Mouse (Mus musculus): ENCODE measurements around the gene Nudc. TPM values are rescaled to one million over a fixed set of nuclear protein-coding genes. Genes with fewer than 3 reads are reported as not detected.

The Nudc gene
- total RNA-seq (2023), result 10 to 100 TPM; 47.1 to 54.2 TPM

DNA sequence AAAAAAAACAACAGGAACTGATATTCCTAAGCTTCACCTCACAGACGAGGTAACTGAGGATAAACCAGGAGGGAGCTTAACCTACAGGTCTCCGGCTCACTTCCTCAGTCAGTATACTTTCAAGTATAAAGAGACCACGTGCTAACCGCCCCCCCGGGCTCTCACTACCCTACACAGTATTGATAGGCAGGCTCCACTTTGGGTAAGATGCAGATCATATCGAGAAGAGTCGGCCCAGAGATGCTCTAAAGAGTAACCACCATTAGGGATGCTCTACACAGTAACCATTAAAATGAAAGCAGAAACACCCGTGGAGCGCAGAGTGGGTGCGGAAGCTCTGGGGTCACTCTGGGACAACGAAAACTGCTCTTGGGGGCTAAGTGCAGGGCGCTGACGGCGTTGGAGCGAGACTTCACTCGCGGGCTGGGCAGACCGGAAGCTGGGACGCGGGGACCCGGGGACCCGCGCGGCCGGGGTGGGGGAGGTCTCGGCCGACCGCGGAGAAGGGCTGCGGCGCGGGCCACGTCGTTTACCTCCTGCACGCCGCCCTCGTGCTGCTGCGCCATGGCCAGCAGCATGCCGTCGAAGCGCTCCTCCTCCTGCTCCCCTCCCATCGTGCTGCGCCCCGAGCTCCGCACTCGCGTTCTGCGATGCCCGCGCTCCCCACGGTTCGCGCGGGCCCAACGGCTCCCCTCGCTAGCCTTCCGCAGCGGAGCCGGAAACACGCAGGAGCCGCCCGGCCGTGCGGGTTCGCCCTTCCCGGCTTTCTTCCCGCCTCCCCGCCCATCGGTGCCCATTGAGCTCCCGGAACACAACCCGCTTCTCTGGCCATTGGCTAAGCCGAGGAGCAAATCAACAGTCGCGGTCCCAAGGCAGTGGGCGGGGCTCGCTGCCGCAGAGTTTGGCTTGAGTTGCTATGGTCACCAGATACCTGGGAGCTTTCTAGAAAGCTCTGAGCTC lies at the start of gene Nudc:
TSS of gene Nudc (minus strand) at position 725 of the 960 bp plus-strand sequence.

DNA sequence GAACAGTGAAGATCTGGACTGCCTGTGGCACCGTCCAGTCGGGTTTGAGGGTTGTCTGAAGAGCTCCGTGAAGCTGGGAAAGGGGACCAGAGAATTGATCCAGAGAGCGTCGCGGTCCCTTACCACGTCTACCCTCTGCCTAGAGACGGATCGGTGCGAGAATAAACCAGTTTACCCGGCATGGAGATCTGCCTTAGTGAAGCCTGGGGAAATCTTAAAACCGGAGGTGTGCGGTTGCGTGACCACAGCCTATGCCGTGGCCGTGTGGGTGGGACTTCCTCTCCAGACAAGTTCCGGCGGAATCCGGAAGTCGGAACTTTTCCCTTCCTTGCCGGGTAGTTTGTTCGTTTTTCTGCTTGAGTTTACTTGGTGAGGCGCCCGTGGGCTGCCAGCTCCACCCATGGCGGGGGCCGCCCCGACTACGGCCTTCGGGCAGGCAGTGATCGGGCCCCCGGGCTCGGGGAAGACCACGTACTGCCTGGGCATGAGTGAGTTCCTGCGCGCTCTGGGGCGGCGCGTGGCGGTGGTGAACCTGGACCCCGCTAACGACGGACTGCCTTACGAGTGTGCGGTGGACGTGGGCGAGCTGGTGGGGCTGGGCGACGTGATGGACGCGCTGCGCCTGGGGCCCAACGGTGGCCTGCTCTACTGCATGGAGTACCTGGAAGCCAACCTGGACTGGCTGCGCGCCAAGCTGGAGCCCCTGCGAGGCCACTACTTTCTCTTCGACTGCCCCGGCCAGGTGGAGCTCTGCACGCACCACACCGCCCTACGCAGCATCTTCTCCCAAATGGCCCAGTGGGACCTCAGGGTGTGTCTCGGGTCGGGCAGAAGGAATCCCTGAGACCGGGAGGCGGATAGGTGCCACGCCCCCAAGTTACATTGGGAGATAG lies 38.5 kb upstream of the Nudc start, which contains the start of gene Gpn2:
TSS of gene Gpn2 (plus strand) at position 304 of the 893 bp plus-strand sequence.

DNA sequence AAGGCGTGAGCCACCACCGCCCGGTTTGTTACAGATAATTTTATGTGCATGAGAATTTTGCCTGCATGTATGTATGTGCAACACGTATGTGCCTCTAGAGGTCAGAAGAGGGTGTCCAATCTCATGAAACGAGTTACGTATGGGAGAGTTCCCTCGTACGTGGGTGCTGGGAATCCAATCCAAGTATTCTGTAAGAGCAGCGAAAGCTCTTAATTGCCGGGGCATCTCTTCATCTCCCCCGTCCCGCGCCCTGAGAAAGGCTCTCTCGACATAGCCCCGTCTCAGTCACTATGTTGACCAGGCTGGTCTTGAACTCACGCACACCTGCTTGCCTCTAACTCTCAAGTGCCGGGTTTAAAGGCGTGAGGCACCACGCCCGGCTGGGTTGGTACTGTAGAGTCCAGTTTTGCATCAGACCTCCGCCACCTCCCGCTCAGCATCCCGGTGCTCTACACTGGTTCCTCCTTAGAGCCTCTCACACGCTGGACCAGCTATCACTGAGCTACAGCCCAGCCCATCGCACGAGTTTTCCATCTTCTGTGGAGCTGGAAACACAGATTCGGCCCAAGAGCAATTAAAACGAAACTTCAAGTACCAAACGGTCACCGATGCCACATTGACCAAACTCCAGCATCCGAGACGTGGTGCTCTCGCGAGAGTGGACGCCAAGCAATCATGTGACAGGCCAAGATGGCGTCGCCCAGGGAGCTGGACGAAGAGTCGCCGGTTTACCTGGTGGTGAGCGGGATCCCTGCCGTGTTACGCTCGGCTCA lies 28.5 kb upstream of the Nudc start, which contains the start of gene Gpatch3:
TSS of gene Gpatch3 (plus strand) at position 676 of the 773 bp plus-strand sequence.

DNA sequence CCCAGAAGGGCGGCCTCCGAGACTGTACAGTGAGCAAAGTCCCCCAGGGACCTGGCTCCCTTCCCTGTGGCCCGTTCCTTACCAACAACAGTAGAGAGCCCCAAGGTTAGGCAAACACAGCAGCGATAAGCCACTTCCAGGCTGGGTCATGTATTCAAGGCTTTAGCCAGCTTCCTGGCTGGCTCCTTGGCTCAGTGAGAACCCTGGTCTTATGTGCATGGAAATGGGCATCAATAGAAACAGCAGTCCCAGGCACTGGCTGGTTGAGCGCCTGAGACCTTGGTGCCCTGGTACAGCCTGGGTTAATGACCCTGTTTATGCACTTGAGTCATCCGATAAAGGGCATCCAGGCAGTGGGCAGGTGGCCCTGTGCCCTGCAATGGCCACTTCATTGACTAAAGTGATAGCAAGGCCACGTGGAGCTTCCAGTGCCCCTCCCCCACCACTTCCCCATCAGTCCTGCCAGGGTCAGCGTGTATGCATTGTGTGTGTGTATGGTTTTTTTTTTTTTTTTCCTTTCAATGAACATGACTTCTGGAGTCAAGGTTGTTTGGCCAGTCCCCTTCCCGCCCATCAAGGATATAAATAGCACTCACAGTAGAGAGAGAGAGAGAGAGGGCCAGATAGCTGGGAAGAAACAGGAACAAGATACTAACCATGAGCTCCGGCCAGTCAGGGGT lies 7.1 kb upstream of the Nudc start, which contains the start of gene Nr0b2:
TSS of gene Nr0b2 (plus strand) at position 609 of the 680 bp plus-strand sequence.

DNA sequence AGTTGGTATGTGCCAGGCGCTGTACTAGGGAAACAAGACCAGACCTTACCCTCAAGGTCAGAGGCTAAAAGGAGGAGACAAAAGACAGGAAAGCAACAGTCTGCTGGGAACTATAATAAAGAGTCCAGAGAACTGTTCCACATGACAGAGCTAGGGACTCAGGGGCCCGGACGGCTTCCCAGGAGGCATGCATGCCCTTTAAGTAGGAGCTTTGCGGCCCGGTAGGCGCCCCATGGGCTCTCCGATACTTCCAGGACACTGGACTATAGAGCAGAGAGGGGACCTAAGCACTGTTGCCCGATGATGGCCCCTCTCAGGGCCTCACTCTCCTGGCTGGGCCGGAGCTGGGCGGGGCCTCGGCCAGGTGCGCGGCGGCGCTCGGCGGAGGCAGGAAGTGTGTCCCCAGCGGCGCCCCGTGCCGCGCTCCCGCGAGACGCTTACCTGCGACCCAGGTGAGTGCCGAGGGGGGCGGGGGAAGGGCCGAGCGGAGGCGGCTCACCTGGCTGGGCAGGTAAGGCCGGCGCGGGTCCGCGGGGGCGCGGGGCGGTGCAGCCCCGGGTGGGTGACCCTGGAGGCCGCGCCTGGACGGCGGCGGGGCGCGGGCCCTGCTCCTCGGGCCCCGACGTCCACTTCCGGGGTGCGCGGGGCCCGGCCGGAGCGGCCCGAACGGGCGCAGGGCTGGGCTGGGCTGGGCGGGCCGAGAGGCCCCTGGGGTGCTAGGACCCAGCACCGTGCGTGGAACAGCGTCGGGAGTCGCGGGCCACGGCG lies 27.0 kb downstream of the Nudc start, which contains the start of gene Kdf1:
TSS of gene Kdf1 (plus strand) at position 363 of the 768 bp plus-strand sequence.

DNA sequence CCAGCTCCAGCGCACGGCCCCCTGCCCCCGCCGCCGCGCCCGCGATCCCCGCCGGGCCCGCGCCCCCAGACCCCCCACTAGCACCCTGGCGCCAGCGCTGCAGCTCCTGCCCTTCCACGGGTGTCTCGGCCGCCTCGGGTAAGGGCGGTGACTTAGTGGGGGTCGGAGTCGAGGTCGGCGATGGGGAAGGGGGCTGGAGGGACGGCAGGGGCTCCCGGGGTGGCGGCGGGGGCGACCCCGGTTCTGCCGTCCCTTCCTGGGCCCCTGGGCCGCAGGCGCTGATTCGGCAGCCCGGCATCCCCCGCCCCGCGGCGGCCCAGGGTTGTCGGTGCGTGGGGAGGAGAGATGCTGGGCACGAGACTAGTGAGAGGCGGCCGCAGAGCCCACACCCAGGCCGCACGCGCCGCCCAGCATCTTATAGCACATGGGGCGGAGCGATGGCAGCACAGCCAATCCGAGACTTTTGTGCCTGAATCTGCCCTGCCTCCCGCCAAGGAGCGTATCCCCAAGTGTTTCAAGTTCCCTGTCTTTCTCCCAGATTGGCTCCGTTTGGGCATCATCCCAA lies 47.6 kb downstream of the Nudc start, which contains the start of gene Trnp1:
TSS of gene Trnp1 (minus strand) at position 391 of the 565 bp plus-strand sequence.

Other genes with a start within 250 kb of the Nudc start
- gene Wdtc1, start 192.5 kb downstream of the Nudc start, total RNA-seq (2023), result 10 to 100 TPM; 55.9 to 59.9 TPM
- gene Slc9a1, start 176.3 kb downstream of the Nudc start, total RNA-seq (2023), result 10 to 100 TPM; 62.6 to 62.7 TPM
- gene Tent5b, start 65.9 kb downstream of the Nudc start, total RNA-seq (2023), result not detected
- gene Trnp1, start 47.4 kb downstream of the Nudc start, total RNA-seq (2023), result not detected
- gene Kdf1, start 27.0 kb downstream of the Nudc start, total RNA-seq (2023), result not detected
- not detected for gene Nr0b2, start 7.4 kb upstream of the Nudc start, total RNA-seq (2023)
- gene Gpatch3, start 28.7 kb upstream of the Nudc start, total RNA-seq (2023), result 10 to 100 TPM; 10.9 to 12.2 TPM
- 10 to 100 TPM; 11.8 to 13.3 TPM for gene Gpn2, start 38.4 kb upstream of the Nudc start, total RNA-seq (2023)
- 10 to 100 TPM in 1 of 2 experiments, 1 to 10 TPM in 1; 9.9 to 12.1 TPM for gene Sfn, start 56.2 kb upstream of the Nudc start, total RNA-seq (2023)
- gene Zdhhc18, start 104.2 kb upstream of the Nudc start, total RNA-seq (2023), result 100 to 1,000 TPM in 1 of 2 experiments, 10 to 100 TPM in 1; 90.6 to 113 TPM
- gene Pigv, start 126.7 kb upstream of the Nudc start, total RNA-seq (2023), result 10 to 100 TPM; 20.4 to 22.0 TPM
- 100 to 1,000 TPM; 128 to 143 TPM for gene Arid1a, start 210.8 kb upstream of the Nudc start, total RNA-seq (2023)

Data from neutrophil, adult 83 days (primary cell).